In the genomic region with DNA sequence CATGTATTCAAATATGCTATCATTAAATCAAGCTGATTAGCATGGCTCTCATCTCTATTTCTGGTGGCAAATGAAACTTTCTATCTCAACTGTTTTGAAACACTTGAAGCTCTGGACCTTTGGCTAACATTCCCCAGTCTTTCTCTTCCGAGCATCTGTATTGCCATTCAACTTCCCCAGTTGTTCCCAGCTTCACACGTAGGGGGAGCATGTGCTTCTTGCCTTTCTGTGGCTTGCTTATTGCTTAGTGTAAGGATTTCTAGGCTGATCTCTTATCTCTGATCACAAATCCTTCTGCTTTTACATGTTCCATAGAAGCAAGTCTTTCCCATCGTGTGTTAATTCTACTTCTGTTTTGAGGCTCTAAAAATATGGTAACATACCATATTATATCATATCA, we compare ENCODE assay signal across 13 mouse cellular contexts.
"Had no signal": no experiment of that assay in that cellular context is flagged by ENCODE, and none has a peak within 500 bp of the region (broad histone marks: within the 10 kb centered on the region; RNA-seq: fewer than 3 reads in every experiment).

No protein-coding gene starts in this region.

- DNase-seq: kidney, adult 2 months; kidney, postnatal 4 days; lung, adult 2 months; lung, postnatal 10 days; right cerebral cortex, postnatal 14 days; thymus, postnatal 4 days had no signal

- H3K9ac ChIP-seq: liver, embryonic 15.5 days; midbrain, embryonic 13.5 days; stomach, embryonic 15.5 days had no signal

- H3K36me3 ChIP-seq: limb, embryonic 10.5 days; liver, embryonic 15.5 days; midbrain, embryonic 13.5 days; stomach, embryonic 15.5 days had no signal

- H3K27ac ChIP-seq: layer of hippocampus, adult 2 months; limb, embryonic 10.5 days; liver, embryonic 15.5 days; macrophage; midbrain, embryonic 13.5 days; stomach, embryonic 15.5 days had no signal

- H3K4me1 ChIP-seq: limb, embryonic 10.5 days; liver, embryonic 15.5 days; midbrain, embryonic 13.5 days; stomach, embryonic 15.5 days had no signal

- H3K9me3 ChIP-seq: limb, embryonic 10.5 days; liver, embryonic 15.5 days; midbrain, embryonic 13.5 days; stomach, embryonic 15.5 days had no signal

- H3K4me2 ChIP-seq: liver, embryonic 11.5 days; liver, embryonic 15.5 days; midbrain, embryonic 13.5 days; stomach, embryonic 15.5 days had no signal

- H3K4me3 ChIP-seq: layer of hippocampus, adult 2 months; limb, embryonic 10.5 days; liver, embryonic 15.5 days; midbrain, embryonic 13.5 days; stomach, embryonic 15.5 days had no signal

- H3K27me3 ChIP-seq: liver, embryonic 15.5 days; midbrain, embryonic 13.5 days; stomach, embryonic 15.5 days had no signal
